Mouse (Mus musculus): ENCODE measurements around the gene Thy1. TPM values are rescaled to one million over a fixed set of nuclear protein-coding genes. Genes with fewer than 3 reads are reported as not detected.

The Thy1 gene
- total RNA-seq (2014; rRNA removed) (0.46 and 0.87 TPM in 2 replicates), polyA plus RNA-seq (2012; rRNA removed) (3.2 and 4.5 TPM in 2 replicates)

DNA sequence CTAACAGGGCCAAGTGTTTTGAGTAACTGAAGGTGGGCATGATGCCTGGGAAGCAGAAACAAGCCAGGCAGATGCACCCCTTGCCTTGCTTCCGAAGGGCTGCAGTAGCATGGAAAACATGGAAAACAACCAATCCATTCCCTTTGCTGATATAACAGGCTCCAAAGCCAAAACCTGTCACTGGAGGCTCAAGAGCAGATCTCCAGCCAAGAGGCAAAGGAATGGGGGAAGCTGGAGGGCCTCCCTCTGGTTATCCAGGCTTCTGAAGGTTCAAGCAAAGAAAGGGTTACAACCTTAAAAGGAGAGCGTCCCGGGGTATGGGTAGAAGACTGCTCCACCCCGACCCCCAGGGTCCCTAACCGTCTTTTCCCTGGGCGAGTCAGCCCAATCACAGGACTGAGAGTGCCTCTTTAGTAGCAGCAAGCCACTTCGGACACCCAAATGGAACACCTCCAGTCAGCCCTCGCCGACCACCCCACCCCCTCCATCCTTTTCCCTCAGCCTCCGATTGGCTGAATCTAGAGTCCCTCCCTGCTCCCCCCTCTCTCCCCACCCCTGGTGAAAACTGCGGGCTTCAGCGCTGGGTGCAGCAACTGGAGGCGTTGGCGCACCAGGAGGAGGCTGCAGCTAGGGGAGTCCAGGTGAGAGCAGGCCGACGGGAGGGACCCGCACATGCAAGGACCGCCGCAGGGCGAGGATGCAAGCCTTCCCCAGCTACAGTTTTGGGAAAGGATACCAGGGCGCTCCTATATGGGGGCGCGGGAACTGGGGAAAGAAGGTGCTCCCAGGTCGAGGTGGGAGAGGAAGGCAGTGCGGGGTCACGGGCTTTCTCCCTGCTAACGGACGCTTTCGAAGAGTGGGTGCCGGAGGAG is at the start of gene Thy1:
TSS of gene Thy1 (plus strand) at position 549 of the 872 bp plus-strand sequence.
- Histone ChIP-seq H3K79me2 (ENCODE audit: control insufficient read depth, insufficient read depth, low read length) (no peaks in the 10 kb centered on the region), H3K36me3 (ENCODE audit: control insufficient read depth, insufficient read depth, low read length) (no peaks in the 10 kb centered on the region), H3K9ac (ENCODE audit: low read depth, low read length) (no peak within 1 kb of the TSS), H3K4me3 (ENCODE audit: insufficient read depth, low read depth, low read length) (no peak within 1 kb of the TSS), H3K4me1 (ENCODE audit: control insufficient read depth, insufficient read depth, low read length) (no peaks in the 10 kb centered on the region), H3K27me3 (ENCODE audit: control insufficient read depth, insufficient read depth, low read length) (peaks cover 2% of the 10 kb centered on the region; the same call in 1 of the 2 replicates), H3K27ac (replicated peaks; ENCODE audit: insufficient read depth, low read depth, low read length) (no peak within 1 kb of the TSS)
- no peak for DNase-seq (ENCODE audit: extremely low read depth, low read depth, low spot score)
- TF ChIP-seq CTCF (IDR thresholded peaks at IDR 0.05; ENCODE audit: low read depth, low read length) (no peak), POLR2A (IDR thresholded peaks at IDR 0.05; ENCODE audit: extremely low read depth, insufficient read depth, low read length) (no peak)
- WGBS: 6% methylated on average over 30 of the region's 30 CpGs

- Histone ChIP-seq H3K27me3 (ENCODE audit: control insufficient read depth, insufficient read depth, low read length) (no peaks in the 10 kb centered on the region), H3K9ac (ENCODE audit: low read depth, low read length) (no peak overlapping the region), H3K4me3 (ENCODE audit: insufficient read depth, low read depth, low read length) (no peak overlapping the region), H3K27ac (replicated peaks; ENCODE audit: insufficient read depth, low read depth, low read length) (no peak overlapping the region), H3K36me3 (ENCODE audit: control insufficient read depth, insufficient read depth, low read length) (no peaks in the 10 kb centered on the region), H3K4me1 (ENCODE audit: control insufficient read depth, insufficient read depth, low read length) (no peaks in the 10 kb centered on the region), H3K79me2 (ENCODE audit: control insufficient read depth, insufficient read depth, low read length) (no peaks in the 10 kb centered on the region)
- DNase-seq (ENCODE audit: extremely low read depth, low read depth, low spot score): no peak
- TF ChIP-seq POLR2A (IDR thresholded peaks at IDR 0.05; ENCODE audit: extremely low read depth, insufficient read depth, low read length) (no peak), CTCF (IDR thresholded peaks at IDR 0.05; ENCODE audit: low read depth, low read length) (no peak)
- 75% methylated on average over 2 of the region's 2 CpGs for WGBS
Measured at GRCm38 (mm10) chr9:43997681-43998080, 45.5 kb upstream of the Thy1 start.

DNA sequence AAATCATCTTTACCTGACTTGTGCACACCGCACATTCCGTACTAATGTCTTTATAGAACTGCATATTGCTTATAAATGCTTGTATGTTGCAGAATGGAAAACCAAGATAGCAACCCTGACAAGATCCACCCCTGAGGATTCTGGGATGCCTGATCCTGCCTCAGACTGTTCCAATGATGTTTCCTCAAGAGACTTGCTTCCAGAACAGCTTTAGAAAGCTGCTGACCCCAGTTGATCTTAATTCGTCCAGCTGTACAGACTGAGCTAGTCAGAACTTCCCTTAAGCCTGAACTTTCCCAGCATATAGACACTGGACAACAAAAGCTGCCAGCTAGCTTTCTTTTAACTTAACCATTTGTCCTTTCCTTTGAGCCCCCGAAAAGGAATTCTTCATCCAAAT is 44.3 kb upstream of the Thy1 start:
- no peaks in the 10 kb centered on the region for H3K27me3 ChIP-seq (ENCODE audit: control insufficient read depth, insufficient read depth, low read length)
- H3K9ac ChIP-seq (ENCODE audit: low read depth, low read length): no peak overlapping the region
- no peaks in the 10 kb centered on the region for H3K36me3 ChIP-seq (ENCODE audit: control insufficient read depth, insufficient read depth, low read length)
- TF ChIP-seq CTCF (IDR thresholded peaks at IDR 0.05; ENCODE audit: low read depth, low read length) (no peak), POLR2A (IDR thresholded peaks at IDR 0.05; ENCODE audit: extremely low read depth, insufficient read depth, low read length) (no peak)
- no peak overlapping the region for H3K4me3 ChIP-seq (ENCODE audit: insufficient read depth, low read depth, low read length)
- WGBS: 80% methylated on average over 4 of the region's 4 CpGs
- DNase-seq (ENCODE audit: extremely low read depth, low read depth, low spot score): no peak
- no peaks in the 10 kb centered on the region for H3K79me2 ChIP-seq (ENCODE audit: control insufficient read depth, insufficient read depth, low read length)
- H3K4me1 ChIP-seq (ENCODE audit: control insufficient read depth, insufficient read depth, low read length): no peaks in the 10 kb centered on the region
- no peak overlapping the region for H3K27ac ChIP-seq (replicated peaks; ENCODE audit: insufficient read depth, low read depth, low read length)

GRCm38 (mm10) chr9:44004362-44004761 is 38.8 kb upstream of the Thy1 start:
- Histone ChIP-seq H3K79me2 (ENCODE audit: control insufficient read depth, insufficient read depth, low read length) (no peaks in the 10 kb centered on the region), H3K27me3 (ENCODE audit: control insufficient read depth, insufficient read depth, low read length) (no peaks in the 10 kb centered on the region), H3K9ac (ENCODE audit: low read depth, low read length) (no peak overlapping the region), H3K36me3 (ENCODE audit: control insufficient read depth, insufficient read depth, low read length) (no peaks in the 10 kb centered on the region), H3K27ac (replicated peaks; ENCODE audit: insufficient read depth, low read depth, low read length) (no peak overlapping the region), H3K4me1 (ENCODE audit: control insufficient read depth, insufficient read depth, low read length) (no peaks in the 10 kb centered on the region), H3K4me3 (ENCODE audit: insufficient read depth, low read depth, low read length) (no peak overlapping the region)
- no peak for TF ChIP-seq POLR2A (IDR thresholded peaks at IDR 0.05; ENCODE audit: extremely low read depth, insufficient read depth, low read length)
- TF ChIP-seq CTCF (IDR thresholded peaks at IDR 0.05; ENCODE audit: low read depth, low read length): no peak
- WGBS: 65% methylated on average over 3 of the region's 3 CpGs
- DNase-seq (ENCODE audit: extremely low read depth, low read depth, low spot score): no peak

DNA sequence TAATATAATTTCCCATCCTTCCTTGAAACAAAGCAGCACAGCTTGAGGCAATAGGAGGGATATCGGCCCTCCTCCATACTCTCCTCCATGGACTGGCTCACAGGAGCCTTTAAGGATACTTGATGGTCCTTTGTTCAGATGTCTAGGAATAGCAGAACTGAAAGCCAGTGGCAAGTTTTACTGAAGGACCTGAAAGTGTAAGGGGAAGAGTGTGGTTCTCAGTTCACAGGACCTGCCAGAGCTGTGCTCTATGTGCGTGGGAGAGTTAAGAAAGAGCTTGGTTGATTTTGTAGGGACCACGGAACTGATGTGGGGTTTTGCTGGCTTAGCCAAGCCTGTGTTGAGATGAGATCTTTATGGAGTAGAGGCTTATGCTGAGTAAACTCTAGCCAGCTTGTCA is 37.9 kb upstream of the Thy1 start:
- Histone ChIP-seq H3K27me3 (ENCODE audit: control insufficient read depth, insufficient read depth, low read length) (no peaks in the 10 kb centered on the region), H3K36me3 (ENCODE audit: control insufficient read depth, insufficient read depth, low read length) (no peaks in the 10 kb centered on the region), H3K27ac (replicated peaks; ENCODE audit: insufficient read depth, low read depth, low read length) (no peak overlapping the region), H3K4me3 (ENCODE audit: insufficient read depth, low read depth, low read length) (no peak overlapping the region), H3K4me1 (ENCODE audit: control insufficient read depth, insufficient read depth, low read length) (no peaks in the 10 kb centered on the region), H3K9ac (ENCODE audit: low read depth, low read length) (no peak overlapping the region), H3K79me2 (ENCODE audit: control insufficient read depth, insufficient read depth, low read length) (no peaks in the 10 kb centered on the region)
- no peak for TF ChIP-seq CTCF (IDR thresholded peaks at IDR 0.05; ENCODE audit: low read depth, low read length)
- TF ChIP-seq POLR2A (IDR thresholded peaks at IDR 0.05; ENCODE audit: extremely low read depth, insufficient read depth, low read length): no peak
- no peak for DNase-seq (ENCODE audit: extremely low read depth, low read depth, low spot score)
- 82% methylated on average over 3 of the region's 3 CpGs for WGBS

- H3K36me3 ChIP-seq (ENCODE audit: control insufficient read depth, insufficient read depth, low read length): no peaks in the 10 kb centered on the region
- H3K4me1 ChIP-seq (ENCODE audit: control insufficient read depth, insufficient read depth, low read length): no peaks in the 10 kb centered on the region
- WGBS: 51% methylated on average over 2 of the region's 2 CpGs
Measured at GRCm38 (mm10) chr9:44007323-44007722, 35.9 kb upstream of the Thy1 start.

More at GRCm38 (mm10) chr9:44007323-44007722, 35.9 kb upstream of the Thy1 start:
- H3K27me3 ChIP-seq (ENCODE audit: control insufficient read depth, insufficient read depth, low read length): no peaks in the 10 kb centered on the region
- no peaks in the 10 kb centered on the region for H3K79me2 ChIP-seq (ENCODE audit: control insufficient read depth, insufficient read depth, low read length)
- no peak overlapping the region for H3K9ac ChIP-seq (ENCODE audit: low read depth, low read length)
- no peak for DNase-seq (ENCODE audit: extremely low read depth, low read depth, low spot score)
- H3K4me3 ChIP-seq (ENCODE audit: insufficient read depth, low read depth, low read length): no peak overlapping the region
- H3K27ac ChIP-seq (replicated peaks; ENCODE audit: insufficient read depth, low read depth, low read length): no peak overlapping the region
- TF ChIP-seq CTCF (IDR thresholded peaks at IDR 0.05; ENCODE audit: low read depth, low read length): no peak
- no peak for TF ChIP-seq POLR2A (IDR thresholded peaks at IDR 0.05; ENCODE audit: extremely low read depth, insufficient read depth, low read length)
